Mouse (Mus musculus) kidney, embryonic 15.5 days (tissue): Measurements from ENCODE around the gene Olfr159. TPM values are rescaled to one million over a fixed set of nuclear protein-coding genes. Genes with fewer than 3 reads are reported as not detected.
"Not testable (repeated sequence)": the region's sequence is repeated elsewhere in the genome, so short reads cannot be mapped to it uniquely, and the experiment has no call there.

ENCODE experiments used
- ATAC-seq: fragments of 200-750 bp; cut with Nextera tagmentation; replicated peaks from 2 replicates; pipeline ENCODE4 v1.8.0; 2017; ENCODE audit warnings: moderate TSS enrichment; ENCODE audit not compliant: low FRiP score
- H3K27ac ChIP-seq: fragments of 300-500 bp; sonication (generic); 2 replicates; pipeline ENCODE4 v1.5.1; 2015; ENCODE audit warnings: mild to moderate bottlenecking, inconsistent platforms
- H3K27me3 ChIP-seq: fragments of 300-500 bp; sonication (generic); 2 replicates; pipeline ENCODE4 v1.6.1; 2015; ENCODE audit warnings: inconsistent platforms
- H3K36me3 ChIP-seq: fragments of 300-500 bp; sonication (generic); 2 replicates; pipeline ENCODE4 v1.6.1; 2015; ENCODE audit warnings: inconsistent platforms
- H3K4me1 ChIP-seq: fragments of 300-500 bp; sonication (generic); 2 replicates; pipeline ENCODE4 v1.6.1; 2015; ENCODE audit warnings: inconsistent platforms
- H3K4me2 ChIP-seq: fragments of 300-500 bp; sonication (generic); 2 replicates; pipeline ENCODE4 v1.6.1; 2015; ENCODE audit warnings: moderate library complexity, mild to moderate bottlenecking, inconsistent platforms
- H3K4me3 ChIP-seq: fragments of 300-500 bp; sonication (generic); replicated peaks from 2 replicates; pipeline ENCODE4 v1.5.1; 2015; ENCODE audit warnings: mild to moderate bottlenecking, inconsistent platforms
- H3K9ac ChIP-seq: fragments of 300-500 bp; sonication (generic); 2 replicates; pipeline ENCODE4 v1.6.1; 2015; ENCODE audit warnings: mild to moderate bottlenecking, inconsistent platforms
- H3K9me3 ChIP-seq: fragments of 300-500 bp; sonication (generic); replicated peaks from 2 replicates; pipeline ENCODE4 v1.6.1; 2016; ENCODE audit warnings: inconsistent platforms
- WGBS: fragments of 180-500 bp; shearing (Covaris S2); methylation state at CpG from one replicate; pipeline ENCODE4 v1.1.7; 2015; ENCODE audit warnings: mixed read lengths; 5-methylcytosine and 5-hydroxymethylcytosine counted together
- polyA plus RNA-seq: library from polyadenylated mRNA; unstranded; fragments of >200 nt; fragmentation: Nextera tagmentation; extraction: Ambion mirVana; gene quantifications from 2 replicates; pipeline ENCODE4 v1.2.1, GENCODE M21; 2015

Olfr159 gene
- polyA plus RNA-seq, result not detected in 2 replicates

DNA sequence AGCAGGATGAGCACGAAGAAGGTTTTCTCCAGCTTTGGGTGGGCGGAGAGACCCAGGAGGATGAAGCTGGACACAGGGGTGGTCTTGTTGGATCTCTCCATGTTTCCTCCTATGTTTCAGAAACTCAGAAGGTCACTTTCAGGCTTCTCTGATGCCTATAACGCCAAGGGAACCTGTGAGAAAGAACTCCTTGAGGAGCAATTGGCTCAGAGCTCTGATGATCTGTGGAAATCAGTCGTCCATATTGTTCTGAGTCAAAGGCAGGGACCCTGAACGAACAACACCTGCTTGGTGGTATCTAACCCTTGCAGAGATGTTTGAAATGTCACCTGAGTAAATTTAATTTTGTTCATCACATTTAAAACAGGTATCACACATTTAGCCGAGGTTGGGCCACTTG is at the start of gene Olfr159:
Gene Olfr159 (minus strand): TSS at position 101 of the 400 bp plus-strand sequence.
- no peaks in the 10 kb centered on the region for H3K9me3 ChIP-seq
- H3K27me3 ChIP-seq, result no peaks in the 10 kb centered on the region
- 86% methylated on average over 6 of the region's 6 CpGs for WGBS
- H3K4me1 ChIP-seq, result no peaks in the 10 kb centered on the region
- no peak within 1 kb of the TSS for H3K4me2 ChIP-seq
- H3K36me3 ChIP-seq, result no peaks in the 10 kb centered on the region
- ATAC-seq, result no peak
- no peak within 1 kb of the TSS for H3K9ac ChIP-seq
- H3K4me3 ChIP-seq, result no peak within 1 kb of the TSS
- no peak within 1 kb of the TSS for H3K27ac ChIP-seq

GRCm38 (mm10) chr4:43798936-43799335 is 28.1 kb upstream of the Olfr159 start:
- no peak overlapping the region for H3K27ac ChIP-seq
- no peak overlapping the region for H3K4me2 ChIP-seq
- no peak for ATAC-seq
- no peak overlapping the region for H3K4me3 ChIP-seq
- no peaks in the 10 kb centered on the region for H3K27me3 ChIP-seq
- 0 out of 2 replicates have a peak, but pooled peaks cover 6% of the 10 kb centered on the region for H3K9me3 ChIP-seq
- H3K36me3 ChIP-seq, result no peaks in the 10 kb centered on the region
- H3K9ac ChIP-seq, result no peak overlapping the region
- H3K4me1 ChIP-seq, result no peaks in the 10 kb centered on the region
- 66% methylated on average over 7 of the region's 7 CpGs for WGBS

DNA sequence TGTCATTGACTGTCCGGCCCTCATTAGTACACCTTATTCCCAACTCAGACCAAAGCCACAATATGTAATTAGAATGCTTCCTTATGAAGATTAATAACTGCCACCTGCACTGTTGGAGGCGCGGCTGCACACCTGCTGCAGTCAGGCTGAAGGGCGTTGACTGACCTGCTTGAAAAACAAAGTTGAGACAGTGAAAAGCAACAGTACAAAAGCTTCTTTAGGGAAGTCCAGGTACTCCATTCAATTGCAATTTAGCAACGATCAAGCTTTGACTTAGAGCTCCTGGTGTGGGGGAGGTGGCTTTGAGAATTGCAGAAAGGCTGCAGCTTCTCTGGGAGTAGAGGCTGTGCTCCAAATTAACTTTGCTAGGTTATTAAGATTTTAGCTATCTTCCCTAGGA is 25.0 kb upstream of the Olfr159 start:
- H3K27me3 ChIP-seq, H3K4me1 ChIP-seq: not testable (repeated sequence)
- WGBS, result 89% methylated on average over 5 of the region's 5 CpGs

DNA sequence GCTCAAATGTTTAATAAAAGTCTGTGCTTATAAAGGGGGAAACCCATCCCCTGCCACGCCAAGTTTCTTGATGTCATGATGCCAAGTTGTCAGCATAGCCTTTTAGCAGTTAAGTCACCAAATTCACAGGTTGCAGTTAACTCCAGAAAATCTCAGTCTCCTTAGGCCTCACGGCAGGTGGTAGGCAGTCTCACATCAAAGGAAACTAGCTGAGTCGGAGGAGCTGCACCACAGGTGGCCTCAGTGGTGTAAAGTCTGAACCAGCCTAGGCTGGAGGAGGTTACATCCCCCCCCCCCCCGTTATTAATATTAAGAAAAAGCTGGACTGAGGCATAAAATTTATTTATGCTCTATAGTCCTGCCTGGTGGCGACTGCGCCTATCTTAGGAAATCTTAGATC is 24.5 kb upstream of the Olfr159 start:
- 73% methylated on average over 6 of the region's 6 CpGs for WGBS
- Histone ChIP-seq H3K4me2 (no peak overlapping the region), H3K4me3 (no peak overlapping the region), H3K27me3 (no peaks in the 10 kb centered on the region), H3K27ac (no peak overlapping the region), H3K36me3 (no peaks in the 10 kb centered on the region), H3K4me1 (no peaks in the 10 kb centered on the region), H3K9me3 (no peaks in the 10 kb centered on the region), H3K9ac (no peak overlapping the region)
- ATAC-seq, result no peak

More for the DNA sequence above, 25.0 kb upstream of the Olfr159 start:
- not testable (repeated sequence) for H3K4me2 ChIP-seq, H3K27ac ChIP-seq, H3K36me3 ChIP-seq, H3K9me3 ChIP-seq, H3K4me3 ChIP-seq, ATAC-seq, H3K9ac ChIP-seq

- no peak overlapping the region for H3K27ac ChIP-seq
- no peaks in the 10 kb centered on the region for H3K4me1 ChIP-seq
- 58% methylated on average over 2 of the region's 2 CpGs for WGBS
- H3K27me3 ChIP-seq, result no peaks in the 10 kb centered on the region
- no peak for ATAC-seq
- no peak overlapping the region for H3K9ac ChIP-seq
- no peak overlapping the region for H3K4me2 ChIP-seq
- H3K4me3 ChIP-seq, result no peak overlapping the region
- H3K9me3 ChIP-seq, result no peaks in the 10 kb centered on the region
- H3K36me3 ChIP-seq, result no peaks in the 10 kb centered on the region
Observed at GRCm38 (mm10) chr4:43772304-43772703, 1.5 kb upstream of the Olfr159 start.

DNA sequence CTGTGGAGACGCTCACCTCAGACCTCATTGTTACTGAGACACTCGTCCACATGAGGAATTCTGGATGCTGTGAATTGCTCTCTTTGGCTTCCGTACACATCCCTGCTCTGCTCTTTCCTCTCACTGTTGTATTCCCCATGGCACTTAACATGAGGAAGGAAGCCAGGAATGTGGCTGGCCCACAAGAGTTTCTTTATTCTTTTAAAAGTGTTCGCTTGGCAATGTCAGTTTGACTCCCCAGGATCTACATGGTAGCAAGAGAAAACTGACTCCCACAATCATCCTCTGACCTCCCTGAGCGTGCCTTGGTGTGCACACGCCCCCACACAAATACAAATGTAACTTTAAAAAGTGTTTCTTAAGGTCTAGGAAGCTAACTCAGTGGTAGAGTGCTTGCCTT is 817 bp upstream of the Olfr159 start:
- no peaks in the 10 kb centered on the region for H3K4me1 ChIP-seq
- H3K27ac ChIP-seq, result no peak overlapping the region
- H3K4me2 ChIP-seq, result no peak overlapping the region
- no peaks in the 10 kb centered on the region for H3K36me3 ChIP-seq
- H3K4me3 ChIP-seq, result no peak overlapping the region
- no peaks in the 10 kb centered on the region for H3K27me3 ChIP-seq
- no peak for ATAC-seq
- H3K9me3 ChIP-seq, result no peaks in the 10 kb centered on the region
- no peak overlapping the region for H3K9ac ChIP-seq
- 42% methylated on average over 6 of the region's 6 CpGs for WGBS

- Histone ChIP-seq H3K4me3 (no peak overlapping the region), H3K9me3 (no peaks in the 10 kb centered on the region), H3K4me1 (no peaks in the 10 kb centered on the region), H3K27ac (no peak overlapping the region), H3K27me3 (no peaks in the 10 kb centered on the region), H3K4me2 (no peak overlapping the region), H3K9ac (no peak overlapping the region), H3K36me3 (no peaks in the 10 kb centered on the region)
- 93% methylated on average over 2 of the region's 2 CpGs for WGBS
- no peak for ATAC-seq
Observed at GRCm38 (mm10) chr4:43769374-43769773, 1.4 kb downstream of the Olfr159 start.

- 86% methylated on average over 5 of the region's 5 CpGs for WGBS
- Histone ChIP-seq H3K4me2 (no peak overlapping the region), H3K9me3 (no peaks in the 10 kb centered on the region), H3K4me1 (no peaks in the 10 kb centered on the region), H3K9ac (no peak overlapping the region), H3K4me3 (no peak overlapping the region), H3K27ac (no peak overlapping the region), H3K27me3 (no peaks in the 10 kb centered on the region), H3K36me3 (no peaks in the 10 kb centered on the region)
- ATAC-seq, result no peak
Observed at GRCm38 (mm10) chr4:43768341-43768740, 2.5 kb downstream of the Olfr159 start.

DNA sequence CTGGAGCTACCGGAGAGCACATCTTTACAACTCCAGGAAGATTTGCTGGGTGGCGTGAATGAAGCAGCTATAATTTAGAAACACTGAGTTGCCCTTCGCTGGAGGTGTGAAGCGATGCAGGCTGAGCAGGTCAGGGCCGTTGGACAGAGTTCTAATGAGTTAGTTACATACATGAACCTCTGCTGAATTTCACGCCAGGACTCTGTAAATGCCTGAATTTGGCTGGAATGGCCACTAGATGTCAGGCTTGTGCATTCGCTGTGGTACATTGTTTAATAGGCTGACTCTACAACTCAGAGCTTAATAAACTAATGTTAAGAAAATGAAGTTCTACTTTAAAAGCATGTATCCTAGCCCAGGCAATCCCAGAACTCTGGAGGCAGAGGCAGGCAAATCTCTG is 7.4 kb downstream of the Olfr159 start:
- H3K27me3 ChIP-seq, result 0 out of 2 replicates have a peak, but pooled peaks cover 4% of the 10 kb centered on the region
- H3K9me3 ChIP-seq, result no peaks in the 10 kb centered on the region
- WGBS, result 21% methylated on average over 7 of the region's 7 CpGs
- peaks cover 2% of the 10 kb centered on the region; the same call in 1 of the 2 replicates for H3K4me1 ChIP-seq
- ATAC-seq, result no peak
- no peak overlapping the region for H3K9ac ChIP-seq
- H3K4me2 ChIP-seq, result peak overlapping the region; percentile 25; the same call in 1 of the 2 replicates
- H3K36me3 ChIP-seq, result no peaks in the 10 kb centered on the region
- no peak overlapping the region for H3K27ac ChIP-seq
- no peak overlapping the region for H3K4me3 ChIP-seq

DNA sequence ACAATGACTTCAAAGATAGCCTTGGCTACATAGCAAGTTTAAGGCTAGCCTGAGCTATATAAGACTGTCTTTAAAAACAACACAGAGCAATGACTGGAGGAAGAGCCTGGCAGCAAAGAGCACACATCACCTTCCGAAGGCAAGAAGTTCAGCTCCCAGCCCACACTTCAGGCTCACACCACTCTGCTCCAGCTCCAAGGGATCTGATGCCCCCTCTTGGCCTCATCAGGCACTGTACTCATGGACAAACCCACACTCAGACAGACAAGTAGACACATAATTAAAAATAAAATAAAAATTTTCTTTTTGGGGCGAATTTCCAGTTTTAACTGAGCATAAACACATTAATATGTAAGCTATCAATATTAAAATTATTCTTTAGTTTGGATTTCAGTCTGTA is 9.5 kb downstream of the Olfr159 start:
- Histone ChIP-seq H3K27ac (no peak overlapping the region), H3K9me3 (no peaks in the 10 kb centered on the region), H3K4me1 (peaks cover 2% of the 10 kb centered on the region; the same call in 1 of the 2 replicates), H3K9ac (no peak overlapping the region), H3K36me3 (no peaks in the 10 kb centered on the region), H3K27me3 (0 out of 2 replicates have a peak, but pooled peaks cover 4% of the 10 kb centered on the region), H3K4me2 (no peak overlapping the region), H3K4me3 (no peak overlapping the region)
- WGBS, result 72% methylated on average over 2 of the region's 2 CpGs
- no peak for ATAC-seq

DNA sequence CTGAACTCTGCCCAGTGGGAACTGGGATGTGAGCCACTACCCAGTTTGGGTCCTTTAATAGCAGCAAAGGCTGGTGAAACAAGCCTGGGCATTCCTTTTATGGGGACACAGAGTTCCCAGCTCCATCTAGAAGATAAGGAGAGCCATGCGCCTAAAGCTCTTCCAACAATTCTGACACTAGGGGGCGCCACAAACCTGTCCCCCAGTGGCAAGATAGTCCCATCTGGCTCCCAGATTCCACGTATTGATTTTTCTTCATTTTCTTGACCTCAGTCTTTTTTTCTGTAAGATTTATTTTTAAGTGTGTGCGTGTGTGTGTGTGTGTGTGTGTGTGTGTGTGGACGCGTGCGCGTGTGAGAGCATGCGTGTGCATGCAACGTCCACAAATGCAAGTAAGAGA is 10.3 kb downstream of the Olfr159 start:
- H3K36me3 ChIP-seq, result no peaks in the 10 kb centered on the region
- no peak overlapping the region for H3K4me3 ChIP-seq
- H3K4me1 ChIP-seq, result peaks cover 2% of the 10 kb centered on the region; the same call in 1 of the 2 replicates
- WGBS, result 81% methylated on average over 10 of the region's 10 CpGs
- 0 out of 2 replicates have a peak, but pooled peaks cover 4% of the 10 kb centered on the region for H3K27me3 ChIP-seq
- no peak overlapping the region for H3K4me2 ChIP-seq
- no peak overlapping the region for H3K9ac ChIP-seq
- H3K9me3 ChIP-seq, result no peaks in the 10 kb centered on the region
- ATAC-seq, result no peak
- no peak overlapping the region for H3K27ac ChIP-seq

DNA sequence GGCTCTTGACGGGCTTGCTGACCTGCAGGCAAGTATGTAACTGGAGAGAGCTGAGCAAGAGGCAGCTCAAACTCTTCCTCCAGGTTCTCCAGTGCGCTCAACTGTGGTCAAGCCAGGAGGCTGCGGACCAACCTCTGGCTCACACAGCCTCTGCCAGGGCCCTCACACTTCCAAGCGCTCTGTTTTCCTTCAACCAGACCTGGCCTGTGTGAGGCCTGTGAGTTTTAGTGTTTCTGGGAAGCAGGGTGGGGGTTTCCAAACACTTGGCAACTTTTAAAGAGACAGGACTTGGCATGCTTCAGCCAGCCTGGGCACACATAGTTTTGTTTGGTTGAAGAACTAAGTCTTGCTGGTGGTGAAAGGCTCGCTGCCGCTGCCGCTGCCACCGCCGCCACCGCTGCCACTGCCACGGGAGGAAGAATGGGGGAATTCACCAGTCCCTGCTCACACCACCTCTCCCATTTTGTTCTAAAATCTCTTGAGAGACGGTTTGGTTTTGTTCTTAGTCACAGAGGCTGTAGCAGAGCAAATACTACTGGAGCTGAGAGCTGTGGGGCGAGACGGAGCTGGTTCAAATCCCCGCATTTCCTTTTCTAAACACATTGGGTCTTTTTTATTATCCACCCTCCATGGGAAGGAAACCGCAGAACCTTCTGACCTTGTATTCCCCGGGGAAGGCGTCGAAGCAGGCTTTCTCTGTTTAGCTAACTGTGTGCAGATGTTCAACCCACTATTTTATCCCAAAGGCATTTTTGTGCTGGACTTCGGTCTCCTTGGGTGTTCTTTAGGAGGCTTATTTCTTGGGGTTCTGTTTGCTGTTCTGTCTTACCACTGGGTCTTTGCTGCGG is 11.0 kb downstream of the Olfr159 start:
- Histone ChIP-seq H3K4me2 (no peak overlapping the region), H3K27me3 (0 out of 2 replicates have a peak, but pooled peaks cover 4% of the 10 kb centered on the region), H3K4me1 (peaks cover 2% of the 10 kb centered on the region; the same call in 1 of the 2 replicates), H3K36me3 (no peaks in the 10 kb centered on the region), H3K27ac (no peak overlapping the region), H3K4me3 (no peak overlapping the region), H3K9ac (no peak overlapping the region), H3K9me3 (no peaks in the 10 kb centered on the region)
- WGBS, result 73% methylated on average over 21 of the region's 21 CpGs
- ATAC-seq, result no peak
